Mouse (Mus musculus): ENCODE data around the gene Gm20388.

- no peak for TF ChIP-seq TAL1 (IDR thresholded peaks at IDR 0.05; ENCODE audit: low read length)
- TF ChIP-seq GATA1 (IDR thresholded peaks at IDR 0.05; ENCODE audit: low read length) = no peak
Observed at GRCm38 (mm10) chr8:124323356-124323755, 4412.7 kb downstream of the Gm20388 start.

Measured in erythroblast, embryonic 14.5 days (primary cell).